Mouse (Mus musculus) lung, adult 2 months (tissue): ENCODE data around the gene Ptpn3. TPM values are rescaled to one million over a fixed set of nuclear protein-coding genes. Genes with fewer than 3 reads are reported as not detected.

Experiments used
- DNase-seq: peaks from one replicate; pipeline ENCODE4 v3.0.0; 2022
- H3K4me1 ChIP-seq: fragments of 200-500 bp; 2 replicates; pipeline ENCODE4 v1.6.1; 2011; ENCODE audit warnings: low read length; ENCODE audit not compliant: control insufficient read depth, insufficient read depth
- H3K4me3 ChIP-seq: fragments of 200-500 bp; replicated peaks from 2 replicates; pipeline ENCODE3; 2011; ENCODE audit warnings: low read depth, mild to moderate bottlenecking, control low read depth, low read length; ENCODE audit errors: extremely low read depth
- CTCF ChIP-seq: fragments of 200-500 bp; IDR thresholded peaks from 2 replicates; pipeline ENCODE4 v1.5.1; 2011; ENCODE audit warnings: mild to moderate bottlenecking, low read length, control low read depth; ENCODE audit not compliant: insufficient read depth
- POLR2A ChIP-seq: fragments of 200-500 bp; IDR thresholded peaks from 2 replicates; pipeline ENCODE4 v1.6.1; 2011; ENCODE audit warnings: low read depth, mild to moderate bottlenecking, control low read depth, low read length, borderline replicate concordance; ENCODE audit errors: extremely low read depth
- WGBS: fragments of 180-500 bp; shearing (Covaris S2); methylation state at CpG from one replicate; pipeline ENCODE4 v1.1.7; 2018; 5-methylcytosine and 5-hydroxymethylcytosine counted together
- polyA plus RNA-seq: library from polyadenylated mRNA; depleted of rRNA; stranded (reverse); fragments of >200 nt; gene quantifications from 2 replicates; pipeline ENCODE4 v1.2.3, GENCODE M21; 2012; rRNA removed

Gene Ptpn3
- polyA plus RNA-seq, 1 experiment = 10.8 TPM

GRCm38 (mm10) chr4:57148182-57148581 lies 153.5 kb downstream of the Ptpn3 start:
- TF ChIP-seq POLR2A = no peak
- TF ChIP-seq CTCF = no peak
- WGBS = 52% methylated on average over 3 of the region's 3 CpGs
- Histone ChIP-seq H3K4me3 (no peak overlapping the region), H3K4me1 (no peaks in the 10 kb centered on the region)
- DNase-seq = no peak

- Histone ChIP-seq H3K4me3 (peak within 1 kb of the TSS; percentile 66), H3K4me1 (no peaks in the 10 kb centered on the region)
- peak; percentile 38; the same call in 1 of the 2 replicates for TF ChIP-seq CTCF
- TF ChIP-seq POLR2A = no peak
- WGBS = 9% methylated on average over 140 of the region's 142 CpGs
- peak; percentile 73 for DNase-seq
These were observed 158.4 kb downstream of the Ptpn3 start, which contains the start of gene Epb41l4b for GRCm38 (mm10) chr4:57143026-57143937. Epb41l4b (minus strand) TSS chr4:57143437.

- DNase-seq = no peak
- peaks cover 3% of the 10 kb centered on the region; the same call in 1 of the 2 replicates for H3K4me1 ChIP-seq
- H3K4me3 ChIP-seq = peak overlapping the region; percentile 66
- 2% methylated on average over 43 of the region's 43 CpGs for WGBS
- TF ChIP-seq POLR2A (no peak), CTCF (no peak)
These were observed 159.1 kb downstream of the Ptpn3 start for GRCm38 (mm10) chr4:57142374-57143025.

- Histone ChIP-seq H3K4me1 (peaks cover 5% of the 10 kb centered on the region; the same call in 1 of the 2 replicates), H3K4me3 (peak overlapping the region; percentile 66)
- no peak for TF ChIP-seq POLR2A
- TF ChIP-seq CTCF = no peak
- no peak for DNase-seq
- 15% methylated on average over 26 of the region's 26 CpGs for WGBS
These were observed 159.7 kb downstream of the Ptpn3 start for GRCm38 (mm10) chr4:57141908-57142361.

- H3K4me1 ChIP-seq = peaks cover 5% of the 10 kb centered on the region; the same call in 1 of the 2 replicates
- no peak for TF ChIP-seq CTCF
- no peak for TF ChIP-seq POLR2A
- WGBS = 43% methylated on average over 15 of the region's 15 CpGs
- no peak for DNase-seq
- H3K4me3 ChIP-seq = peak overlapping the region; percentile 36
These were observed 160.5 kb downstream of the Ptpn3 start for GRCm38 (mm10) chr4:57140992-57141717.

Other genes with a start within 250 kb of the Ptpn3 start
- 23.8 and 28.9 TPM in 2 replicates for gene Epb41l4b, start 158.4 kb downstream of the Ptpn3 start, polyA plus RNA-seq
- gene Palm2, start 132.4 kb upstream of the Ptpn3 start, polyA plus RNA-seq = 0.27 and 0.49 TPM in 2 replicates